Mouse (Mus musculus): ENCODE measurements around the gene Add1.

GRCm38 (mm10) chr5:34549135-34549482, 24.4 kb upstream of the Add1 start:
- no peak for TF ChIP-seq CTCF (IDR thresholded peaks at IDR 0.05; ENCODE audit: borderline replicate concordance, insufficient read depth, low read length)
- TF ChIP-seq POLR2A (IDR thresholded peaks at IDR 0.05; ENCODE audit: low read depth, low read length): no peak

All from embryonic fibroblast, embryonic 13.5 days (primary cell).